Mouse (Mus musculus) MEL (cell line): Measurements from ENCODE around the gene Cyb5r4. TPM values are rescaled to one million over a fixed set of nuclear protein-coding genes. Genes with fewer than 3 reads are reported as not detected.

Source experiments
- DNase-seq: peaks from one replicate; pipeline ENCODE4 v3.0.0; 2011; ENCODE audit warnings: low read depth, low spot score
- H3K27ac ChIP-seq: 2 replicates; pipeline ENCODE4 v1.5.1; 2012; ENCODE audit warnings: low read depth, mild to moderate bottlenecking, control low read depth, low read length, moderate library complexity; ENCODE audit not compliant: control insufficient read depth
- H3K27me3 ChIP-seq, 2 experiments: fragments of 150-350 bp in 1 of 2; sonication (generic) in 1 of 2; 2 replicates each; pipeline ENCODE4 v1.6.1; 2012; ENCODE audit warnings: low read length in 2 of 2, mild to moderate bottlenecking in 2 of 2, improper control_type of control experiment in 1 of 2, moderate library complexity in 1 of 2; ENCODE audit not compliant: insufficient read depth in 2 of 2, control insufficient read depth in 1 of 2
- H3K36me3 ChIP-seq, 2 experiments: 2 replicates each; pipeline ENCODE4 v1.6.1; 2012 to 2014; ENCODE audit warnings: low read length in 2 of 2, improper control_type of control experiment in 1 of 2, inconsistent platforms in 1 of 2, mild to moderate bottlenecking in 1 of 2; ENCODE audit not compliant: insufficient read depth in 2 of 2, control insufficient read depth in 1 of 2
- H3K4me1 ChIP-seq, 2 experiments: fragments of 150-350 bp in 1 of 2; sonication (generic) in 1 of 2; 2 replicates each; pipeline ENCODE4 v1.6.1; 2012; ENCODE audit warnings: low read length in 2 of 2, improper control_type of control experiment in 1 of 2, mild to moderate bottlenecking in 1 of 2; ENCODE audit not compliant: insufficient read depth in 2 of 2, control insufficient read depth in 1 of 2
- H3K4me3 ChIP-seq, 2 experiments: fragments of 150-350 bp in 1 of 2; sonication (generic) in 1 of 2; 2 replicates each; pipeline ENCODE4 v1.5.1; 2012; ENCODE audit warnings: low read depth in 2 of 2, low read length in 2 of 2, mild to moderate bottlenecking in 2 of 2, moderate library complexity in 2 of 2, control low read depth in 1 of 2, improper control_type of control experiment in 1 of 2; ENCODE audit not compliant: control insufficient read depth in 1 of 2, insufficient read depth in 1 of 2
- H3K79me2 ChIP-seq: 2 replicates; pipeline ENCODE4 v1.6.1; 2012; ENCODE audit warnings: mild to moderate bottlenecking, low read length, moderate library complexity; ENCODE audit not compliant: control insufficient read depth, poor library complexity, insufficient read depth
- H3K9ac ChIP-seq: 2 replicates; pipeline ENCODE4 v1.6.1; 2012; ENCODE audit warnings: low read depth, mild to moderate bottlenecking, control low read depth, low read length, moderate library complexity; ENCODE audit not compliant: control insufficient read depth, poor library complexity, severe bottlenecking
- H3K9me3 ChIP-seq: fragments of 150-350 bp; sonication (generic); replicated peaks from 2 replicates; pipeline ENCODE4 v1.6.1; 2012; ENCODE audit warnings: mild to moderate bottlenecking, low read length, improper control_type of control experiment, moderate library complexity; ENCODE audit not compliant: insufficient read depth
- CHD1 ChIP-seq: IDR thresholded peaks from 2 replicates; pipeline ENCODE4 v1.6.1; 2012; ENCODE audit warnings: low read depth, mild to moderate bottlenecking, inconsistent platforms, low read length, improper control_type of control experiment
- CHD2 ChIP-seq: IDR thresholded peaks from 2 replicates; pipeline ENCODE4 v1.6.1; 2011; ENCODE audit warnings: low read length, improper control_type of control experiment
- E2F4 ChIP-seq: IDR thresholded peaks from 2 replicates; pipeline ENCODE4 v1.6.1; 2011; ENCODE audit warnings: low read depth, low read length, improper control_type of control experiment, borderline replicate concordance
- GABPA ChIP-seq: IDR thresholded peaks from 2 replicates; pipeline ENCODE4 v1.6.1; 2012; ENCODE audit warnings: low read depth, mild to moderate bottlenecking, inconsistent platforms, low read length, improper control_type of control experiment, moderate library complexity
- GATA1 ChIP-seq: IDR thresholded peaks from 2 replicates; pipeline ENCODE4 v1.6.1; 2011; ENCODE audit warnings: low read depth, low read length, improper control_type of control experiment
- MAFK ChIP-seq: IDR thresholded peaks from 2 replicates; pipeline ENCODE4 v1.6.1; 2011; ENCODE audit warnings: low read depth, mild to moderate bottlenecking, low read length, improper control_type of control experiment, borderline replicate concordance
- MEF2A ChIP-seq: IDR thresholded peaks from 2 replicates; pipeline ENCODE4 v1.6.1; 2014; ENCODE audit warnings: low read depth, mild to moderate bottlenecking, inconsistent platforms, low read length, improper control_type of control experiment; ENCODE audit not compliant: poor library complexity, insufficient replicate concordance, severe bottlenecking; ENCODE audit errors: extremely low read depth
- MYB ChIP-seq: IDR thresholded peaks from 2 replicates; pipeline ENCODE4 v1.6.1; 2011; ENCODE audit warnings: mild to moderate bottlenecking, low read depth, low read length, improper control_type of control experiment
- POLR2A ChIP-seq, 2 experiments: IDR thresholded peaks; 2 replicates each; pipeline ENCODE4 v1.6.1; 2011 to 2012; ENCODE audit warnings: low read length in 2 of 2, mild to moderate bottlenecking in 2 of 2, control low read depth in 1 of 2, improper control_type of control experiment in 1 of 2, low read depth in 1 of 2, moderate library complexity in 1 of 2; ENCODE audit not compliant: control insufficient read depth in 1 of 2, insufficient read depth in 1 of 2, poor library complexity in 1 of 2
- TBP ChIP-seq: IDR thresholded peaks from 2 replicates; pipeline ENCODE4 v1.8.0; 2011; ENCODE audit warnings: low read depth, low read length, improper control_type of control experiment
- TCF12 ChIP-seq: IDR thresholded peaks from 2 replicates; pipeline ENCODE4 v1.6.1; 2014; ENCODE audit warnings: low read depth, mild to moderate bottlenecking, inconsistent platforms, low read length, improper control_type of control experiment, moderate library complexity
- UBTF ChIP-seq: IDR thresholded peaks from 2 replicates; pipeline ENCODE4 v1.6.1; 2012; ENCODE audit warnings: low read depth, mild to moderate bottlenecking, inconsistent platforms, low read length, improper control_type of control experiment, moderate library complexity, borderline replicate concordance; ENCODE audit not compliant: insufficient read depth
- USF2 ChIP-seq, 2 experiments: IDR thresholded peaks; 2 replicates each; pipeline ENCODE4 v1.6.1; 2011 to 2012; ENCODE audit warnings: improper control_type of control experiment in 2 of 2, low read length in 2 of 2, borderline replicate concordance in 1 of 2, inconsistent platforms in 1 of 2, low read depth in 1 of 2, mild to moderate bottlenecking in 1 of 2; ENCODE audit not compliant: insufficient read depth in 1 of 2
- ZMIZ1 ChIP-seq: IDR thresholded peaks from 2 replicates; pipeline ENCODE4 v1.6.1; 2012; ENCODE audit warnings: low read depth, mild to moderate bottlenecking, inconsistent platforms, low read length, improper control_type of control experiment, moderate library complexity
- ZNF384 ChIP-seq: IDR thresholded peaks from 2 replicates; pipeline ENCODE4 v1.6.1; 2012; ENCODE audit warnings: low read depth, mild to moderate bottlenecking, inconsistent platforms, low read length, improper control_type of control experiment
- polyA plus RNA-seq, 2 experiments: library from polyadenylated mRNA; stranded (reverse) in 1 of 2; unstranded in 1 of 2; fragments of >175 nt in 1 of 2; fragments of >200 nt in 1 of 2; gene quantifications; 2 replicates each; pipeline versions ENCODE4 v1.2.1 to v1.2.4; 2012; ENCODE audit warnings: low replicate concordance in 2 of 2, low read depth in 1 of 2; ENCODE audit not compliant: insufficient read length in 2 of 2, insufficient read depth in 1 of 2, missing spikeins in 1 of 2
- total RNA-seq: library from RNA; depleted of rRNA; stranded (reverse); fragments of 300-350 nt; gene quantifications from 2 replicates; pipeline ENCODE4 v1.2.3, GENCODE M21; 2012

The Cyb5r4 gene
- total and polyA plus RNA-seq, 3 experiments, result 30.3 to 37.2 TPM; not detected in 1

DNA sequence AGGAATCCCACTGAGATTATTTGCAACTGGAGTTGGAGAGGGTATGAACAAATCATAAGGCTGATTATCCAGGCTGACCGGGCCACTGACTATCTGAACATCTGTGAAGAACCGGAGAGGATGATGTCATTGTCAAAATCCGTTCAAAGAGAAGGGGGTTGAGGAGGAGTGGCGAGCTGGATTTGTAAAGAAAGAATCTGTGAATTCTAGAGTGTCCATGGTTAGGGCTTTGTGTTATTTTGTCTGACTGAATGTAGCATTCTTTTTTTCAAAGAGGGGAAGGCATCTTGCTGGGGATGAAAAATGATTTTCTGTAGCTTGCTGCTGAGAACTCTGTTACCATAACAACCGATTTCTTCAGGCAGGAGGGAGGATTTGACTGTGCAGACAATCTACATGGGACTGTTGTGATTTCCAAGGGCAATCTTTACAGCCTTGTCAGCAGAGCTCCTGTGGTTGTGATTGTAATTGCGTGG lies 93.7 kb downstream of the Cyb5r4 start:
- Histone ChIP-seq H3K36me3 (no peaks in the 10 kb centered on the region), H3K27ac (no peak overlapping the region), H3K9ac (no peak overlapping the region), H3K27me3 (no peaks in the 10 kb centered on the region), H3K79me2 (no peaks in the 10 kb centered on the region), H3K9me3 (no peaks in the 10 kb centered on the region), H3K4me1 (no peaks in the 10 kb centered on the region), H3K4me3 (no peak overlapping the region)
- DNase-seq, result no peak
- TF ChIP-seq CHD1 (no peak), E2F4 (no peak), GATA1 (no peak), POLR2A (IDR thresholded peaks at IDR 0.05; ENCODE audit: control insufficient read depth in 1 of 2, insufficient read depth in 1 of 2, low read depth in 1 of 2, low read length in 2 of 2, poor library complexity in 1 of 2) (no peak), MEF2A (no peak), UBTF (no peak), MAFK (no peak), CHD2 (no peak), TCF12 (no peak), USF2 (IDR thresholded peaks at IDR 0.05; ENCODE audit: borderline replicate concordance in 1 of 2, insufficient read depth in 1 of 2, low read depth in 1 of 2, low read length in 2 of 2) (no peak), MYB (no peak)

DNA sequence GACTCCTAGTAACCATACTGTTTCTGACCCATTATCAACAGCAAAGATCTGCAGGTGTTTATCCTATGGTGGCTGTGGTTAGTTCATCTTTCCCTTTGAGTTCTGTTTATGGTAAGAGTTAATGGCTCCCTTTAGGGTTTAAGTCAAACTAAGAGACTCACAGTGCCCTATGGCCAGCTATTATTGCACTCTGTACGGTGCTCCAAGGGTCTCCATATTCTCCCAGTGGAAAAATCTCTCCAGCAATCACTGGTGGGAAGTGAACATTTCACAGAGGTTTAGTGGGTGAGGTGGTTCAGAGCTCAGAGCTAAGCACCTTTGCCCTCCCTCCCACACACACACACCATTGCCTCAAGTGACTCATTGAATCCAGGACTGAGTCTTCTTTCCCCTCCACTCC lies 94.2 kb downstream of the Cyb5r4 start:
- Histone ChIP-seq H3K4me3 (no peak overlapping the region), H3K4me1 (no peaks in the 10 kb centered on the region), H3K27me3 (no peaks in the 10 kb centered on the region), H3K9ac (no peak overlapping the region), H3K36me3 (no peaks in the 10 kb centered on the region), H3K79me2 (no peaks in the 10 kb centered on the region), H3K9me3 (no peaks in the 10 kb centered on the region), H3K27ac (no peak overlapping the region)
- no peak for DNase-seq
- no peak for TF ChIP-seq TCF12
- no peak for TF ChIP-seq ZMIZ1
- no peak for TF ChIP-seq MYB
- TF ChIP-seq GABPA, result no peak
- TF ChIP-seq USF2 (IDR thresholded peaks at IDR 0.05; ENCODE audit: borderline replicate concordance in 1 of 2, insufficient read depth in 1 of 2, low read depth in 1 of 2, low read length in 2 of 2), result no peak
- TF ChIP-seq ZNF384, result no peak
- TF ChIP-seq TBP, result no peak
